Mouse (Mus musculus) lung, embryonic 14.5 days (tissue): Measurements from ENCODE around the gene Pou3f4. TPM values are rescaled to one million over a fixed set of nuclear protein-coding genes. Genes with fewer than 3 reads are reported as not detected.
"Not testable (repeated sequence)": the region's sequence is repeated elsewhere in the genome, so short reads cannot be mapped to it uniquely, and the experiment has no call there.

Source experiments
- ATAC-seq: fragments of 200-750 bp; cut with Nextera tagmentation; 2 replicates; pipeline ENCODE4 v1.8.0; 2017; ENCODE audit warnings: mild to moderate bottlenecking, moderate TSS enrichment, moderate library complexity; ENCODE audit not compliant: insufficient read depth
- DNase-seq: peaks from one replicate; pipeline ENCODE4 v3.0.0-alpha.2; 2015
- H3K27ac ChIP-seq: fragments of 300-500 bp; sonication (generic); 2 replicates; pipeline ENCODE4 v1.5.1; 2014; ENCODE audit warnings: low read depth, mild to moderate bottlenecking, moderate library complexity
- H3K27me3 ChIP-seq: fragments of 300-500 bp; sonication (generic); 2 replicates; pipeline ENCODE4 v1.6.1; 2014; ENCODE audit warnings: low read length, control low read depth; ENCODE audit not compliant: insufficient read depth
- H3K36me3 ChIP-seq: fragments of 300-500 bp; sonication (generic); 2 replicates; pipeline ENCODE4 v1.6.1; 2014; ENCODE audit warnings: control low read depth; ENCODE audit not compliant: insufficient read depth
- H3K4me1 ChIP-seq: fragments of 300-500 bp; sonication (generic); 2 replicates; pipeline ENCODE4 v1.6.1; 2014; ENCODE audit warnings: antibody characterized with exemption, control low read depth; ENCODE audit not compliant: insufficient read depth
- H3K4me2 ChIP-seq: fragments of 300-500 bp; sonication (generic); 2 replicates; pipeline ENCODE4 v1.6.1; 2014; ENCODE audit warnings: mild to moderate bottlenecking
- H3K4me3 ChIP-seq: fragments of 300-500 bp; sonication (generic); 2 replicates; pipeline ENCODE4 v1.5.1; 2014; ENCODE audit warnings: low read depth, low read length
- H3K9ac ChIP-seq: fragments of 300-500 bp; sonication (generic); 2 replicates; pipeline ENCODE4 v1.6.1; 2014
- H3K9me3 ChIP-seq: fragments of 300-500 bp; sonication (generic); 2 replicates; pipeline ENCODE4 v1.6.1; 2016; ENCODE audit warnings: low read depth, low read length, control low read depth
- CTCF ChIP-seq: IDR thresholded peaks from 2 replicates; pipeline ENCODE4 v1.5.1; 2016; ENCODE audit warnings: antibody characterized with exemption, low read depth
- WGBS: fragments of 180-500 bp; shearing (Covaris S2); extraction: QIAGEN DNeasy Blood & Tissue Kit; methylation state at CpG from one replicate; pipeline ENCODE4 v1.1.7; 2014; 5-methylcytosine and 5-hydroxymethylcytosine counted together
- polyA plus RNA-seq: library from polyadenylated mRNA; unstranded; fragments of >200 nt; fragmentation: Nextera tagmentation; extraction: Ambion mirVana; gene quantifications from 2 replicates; pipeline ENCODE4 v1.2.1, GENCODE M21; 2014

The Pou3f4 gene
- 0.12 TPM in 1 of 2 replicates, not detected in the other for polyA plus RNA-seq

- H3K9ac ChIP-seq = no peak within 1 kb of the TSS
- 10% methylated on average over 20 of the region's 20 CpGs for WGBS
- DNase-seq = peak; percentile 78
- ATAC-seq = peak; percentile 98
- H3K27ac ChIP-seq = no peak within 1 kb of the TSS
- H3K4me3 ChIP-seq = peak within 1 kb of the TSS; percentile 32
- H3K4me2 ChIP-seq = peak within 1 kb of the TSS; percentile 61
- H3K4me1 ChIP-seq = no peaks in the 10 kb centered on the region
- no peaks in the 10 kb centered on the region for H3K9me3 ChIP-seq
- peaks cover 36% of the 10 kb centered on the region for H3K27me3 ChIP-seq
- no peak for TF ChIP-seq CTCF
- no peaks in the 10 kb centered on the region for H3K36me3 ChIP-seq
Observed at GRCm38 (mm10) chrX:110814151-110814571, at the start of gene Pou3f4. TSS of gene Pou3f4 (plus strand) at chrX:110814280.

DNA sequence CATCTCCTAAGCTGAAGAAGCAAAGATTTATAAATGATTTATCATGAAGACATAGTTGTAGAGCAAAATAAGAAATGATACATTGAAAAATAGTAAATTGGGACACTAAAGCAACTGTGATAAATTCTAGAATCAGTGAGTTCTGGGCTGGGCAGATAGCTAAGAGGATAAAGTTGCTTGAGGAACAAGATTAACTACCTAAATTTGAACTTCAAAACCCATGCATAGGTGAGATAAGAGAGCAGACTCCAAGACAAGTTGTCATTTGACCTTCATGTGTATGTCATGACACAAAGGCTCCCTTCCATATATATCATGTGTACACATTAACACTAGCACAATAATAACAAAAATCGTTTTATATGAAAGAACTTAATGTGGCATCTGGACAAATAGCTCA is 48.1 kb upstream of the Pou3f4 start:
- Histone ChIP-seq H3K27me3 (no peaks in the 10 kb centered on the region), H3K9me3 (no peaks in the 10 kb centered on the region), H3K9ac (no peak overlapping the region), H3K4me3 (no peak overlapping the region), H3K4me2 (no peak overlapping the region), H3K36me3 (no peaks in the 10 kb centered on the region), H3K4me1 (no peaks in the 10 kb centered on the region), H3K27ac (no peak overlapping the region)
- DNase-seq = no peak
- no peak for TF ChIP-seq CTCF
- 48% methylated on average over 1 of the region's 1 CpGs for WGBS
- ATAC-seq = no peak

- not testable (repeated sequence) for ATAC-seq
Observed at GRCm38 (mm10) chrX:110774807-110775206, 39.3 kb upstream of the Pou3f4 start.

GRCm38 (mm10) chrX:110802502-110802901 is 11.6 kb upstream of the Pou3f4 start:
- 49% methylated on average over 2 of the region's 2 CpGs for WGBS
- ATAC-seq = no peak

More at GRCm38 (mm10) chrX:110774807-110775206, 39.3 kb upstream of the Pou3f4 start:
- H3K9ac ChIP-seq, H3K9me3 ChIP-seq, DNase-seq, H3K4me1 ChIP-seq, H3K36me3 ChIP-seq, H3K4me3 ChIP-seq, H3K27ac ChIP-seq, H3K27me3 ChIP-seq, H3K4me2 ChIP-seq: not testable (repeated sequence)

GRCm38 (mm10) chrX:110810001-110810578 is 4.0 kb upstream of the Pou3f4 start:
- 48% methylated on average over 4 of the region's 4 CpGs for WGBS
- H3K27me3 ChIP-seq = peaks cover 16% of the 10 kb centered on the region
- H3K9me3 ChIP-seq = no peaks in the 10 kb centered on the region
- H3K4me3 ChIP-seq = no peak overlapping the region
- H3K36me3 ChIP-seq = no peaks in the 10 kb centered on the region
- TF ChIP-seq CTCF = no peak
- no peaks in the 10 kb centered on the region for H3K4me1 ChIP-seq
- no peak overlapping the region for H3K27ac ChIP-seq
- DNase-seq (no peak), ATAC-seq (no peak)
- no peak overlapping the region for H3K4me2 ChIP-seq
- H3K9ac ChIP-seq = no peak overlapping the region

More at GRCm38 (mm10) chrX:110802502-110802901, 11.6 kb upstream of the Pou3f4 start:
- no peaks in the 10 kb centered on the region for H3K4me1 ChIP-seq
- H3K27ac ChIP-seq = no peak overlapping the region
- no peaks in the 10 kb centered on the region for H3K9me3 ChIP-seq
- no peak for DNase-seq
- TF ChIP-seq CTCF = no peak
- no peaks in the 10 kb centered on the region for H3K27me3 ChIP-seq
- no peaks in the 10 kb centered on the region for H3K36me3 ChIP-seq
- H3K4me2 ChIP-seq = no peak overlapping the region
- H3K4me3 ChIP-seq = no peak overlapping the region
- no peak overlapping the region for H3K9ac ChIP-seq

DNA sequence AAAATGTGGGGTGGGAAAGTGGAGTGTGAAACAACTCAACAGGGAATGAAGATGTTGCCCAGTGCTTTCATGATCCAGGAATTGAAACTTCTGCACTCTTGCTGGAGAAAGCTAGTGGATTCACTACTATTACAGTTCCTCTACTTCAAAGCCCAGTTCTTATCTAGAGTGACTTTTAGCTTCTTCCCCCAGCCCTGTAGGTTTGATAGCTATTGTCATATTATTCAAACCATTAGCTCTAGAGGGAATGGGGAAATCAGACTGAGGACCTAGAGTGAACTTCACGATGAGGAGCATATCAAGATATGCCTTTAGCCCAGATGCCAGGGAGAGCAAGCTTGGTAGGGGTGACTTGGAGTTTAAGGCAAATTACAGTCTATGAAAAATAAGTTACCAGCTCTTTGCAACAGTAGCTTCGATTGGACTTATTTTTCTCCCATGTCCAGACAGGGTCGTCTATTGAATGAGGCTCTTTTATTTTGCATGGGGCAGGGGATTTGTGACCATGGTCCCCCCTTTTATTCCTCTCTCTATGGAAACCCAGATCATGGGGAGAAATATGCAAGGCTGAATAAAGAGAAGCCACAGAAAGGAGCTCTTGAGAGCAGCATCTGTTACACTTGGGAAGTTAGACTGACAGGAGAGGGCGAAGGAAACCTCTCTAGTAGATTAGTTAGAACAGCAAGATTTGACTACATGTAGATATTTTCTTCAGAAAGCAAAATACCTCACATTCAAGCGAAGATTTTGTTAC is 3.1 kb upstream of the Pou3f4 start:
- H3K9me3 ChIP-seq = no peaks in the 10 kb centered on the region
- no peak overlapping the region for H3K4me2 ChIP-seq
- no peak for TF ChIP-seq CTCF
- H3K36me3 ChIP-seq = no peaks in the 10 kb centered on the region
- no peak for ATAC-seq
- no peak for DNase-seq
- H3K27me3 ChIP-seq = peaks cover 19% of the 10 kb centered on the region
- 55% methylated on average over 5 of the region's 5 CpGs for WGBS
- no peak overlapping the region for H3K9ac ChIP-seq
- H3K4me3 ChIP-seq = no peak overlapping the region
- H3K4me1 ChIP-seq = no peaks in the 10 kb centered on the region
- H3K27ac ChIP-seq = no peak overlapping the region

DNA sequence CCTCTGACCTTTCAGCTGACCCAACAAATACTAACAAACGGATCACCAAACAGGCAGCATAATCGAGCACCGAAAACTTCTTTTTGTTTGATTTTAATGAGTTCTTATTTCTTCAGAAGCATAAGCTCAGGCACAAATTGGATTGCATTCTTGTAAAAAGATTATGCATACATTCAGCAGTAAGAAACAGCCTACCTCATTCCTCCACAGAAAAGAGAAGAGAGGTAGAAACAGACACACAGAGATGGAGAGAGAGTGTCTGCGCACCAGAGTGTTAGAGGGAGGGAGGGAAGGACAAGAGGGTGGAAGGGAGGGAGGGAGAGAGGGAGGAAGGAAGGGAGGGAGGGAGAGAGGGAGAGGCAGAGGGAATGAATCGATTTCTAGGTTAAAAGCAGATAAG is 2.0 kb upstream of the Pou3f4 start:
- WGBS = 18% methylated on average over 5 of the region's 5 CpGs
- Histone ChIP-seq H3K27ac (no peak overlapping the region), H3K9me3 (no peaks in the 10 kb centered on the region), H3K27me3 (peaks cover 28% of the 10 kb centered on the region), H3K4me3 (no peak overlapping the region), H3K4me2 (no peak overlapping the region), H3K36me3 (no peaks in the 10 kb centered on the region), H3K4me1 (no peaks in the 10 kb centered on the region), H3K9ac (no peak overlapping the region)
- ATAC-seq (no peak), DNase-seq (no peak)
- TF ChIP-seq CTCF = no peak
